Mouse (Mus musculus): ENCODE measurements around the gene Prdm13.

Prdm13 gene

DNA sequence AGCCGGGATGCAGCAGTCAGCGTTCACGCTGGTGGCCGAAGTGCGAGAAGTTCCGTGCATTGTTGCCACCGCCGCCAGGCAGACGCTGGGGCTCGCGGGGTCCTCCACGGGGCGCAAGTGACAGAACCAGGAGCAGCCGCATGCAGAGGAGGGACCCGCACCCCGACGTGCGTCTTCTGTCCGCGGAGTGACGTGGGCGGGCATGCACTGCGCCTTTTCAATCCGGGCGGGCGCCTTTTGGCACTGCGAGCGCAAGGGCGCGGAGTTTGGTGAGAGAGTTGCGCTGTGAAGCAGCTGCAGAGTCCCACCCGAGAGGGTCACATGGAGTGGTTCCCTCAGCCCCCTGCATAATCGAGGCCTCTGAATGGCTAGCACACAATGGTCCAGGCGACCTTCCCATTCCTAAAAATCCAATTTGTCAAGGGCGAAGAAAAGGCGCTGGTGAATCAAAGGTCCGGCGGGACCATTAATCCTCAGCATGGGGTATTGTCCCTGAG lies at the start of gene Prdm13:
Prdm13 (minus strand) TSS at position 369 of the 497 bp plus-strand sequence.
- DNase-seq: no peak

DNA sequence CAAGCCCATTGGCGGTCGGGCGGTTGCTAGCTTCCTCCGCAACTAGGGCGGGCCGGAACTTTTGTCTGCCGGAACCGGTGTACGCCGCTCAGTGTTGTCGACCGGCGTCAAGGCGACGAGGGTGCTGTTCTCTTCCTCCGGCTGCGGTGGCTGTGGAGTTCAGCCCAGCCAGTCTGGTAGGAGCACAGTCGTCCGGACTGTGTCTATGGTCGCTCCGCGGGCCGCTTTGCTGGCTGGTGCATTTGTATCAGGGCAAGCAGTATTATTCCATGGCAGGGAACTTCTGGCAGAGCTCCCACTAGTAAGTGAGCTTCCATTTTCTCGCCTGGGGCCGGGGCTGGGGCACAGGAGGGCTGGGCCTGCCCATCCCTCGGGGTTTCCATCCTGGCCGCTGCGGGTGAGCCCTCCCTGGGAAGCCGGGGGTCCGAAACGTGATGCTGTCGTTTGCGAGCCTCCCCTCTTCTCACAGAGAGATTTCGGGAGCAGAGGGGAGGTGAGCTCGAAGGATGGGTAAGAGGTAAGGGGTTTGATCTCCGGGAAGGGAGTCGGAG lies 41.9 kb upstream of the Prdm13 start, which contains the start of gene Ccnc:
Ccnc (plus strand) TSS at position 87 of the 551 bp plus-strand sequence.
- DNase-seq: peak; percentile 95

DNA sequence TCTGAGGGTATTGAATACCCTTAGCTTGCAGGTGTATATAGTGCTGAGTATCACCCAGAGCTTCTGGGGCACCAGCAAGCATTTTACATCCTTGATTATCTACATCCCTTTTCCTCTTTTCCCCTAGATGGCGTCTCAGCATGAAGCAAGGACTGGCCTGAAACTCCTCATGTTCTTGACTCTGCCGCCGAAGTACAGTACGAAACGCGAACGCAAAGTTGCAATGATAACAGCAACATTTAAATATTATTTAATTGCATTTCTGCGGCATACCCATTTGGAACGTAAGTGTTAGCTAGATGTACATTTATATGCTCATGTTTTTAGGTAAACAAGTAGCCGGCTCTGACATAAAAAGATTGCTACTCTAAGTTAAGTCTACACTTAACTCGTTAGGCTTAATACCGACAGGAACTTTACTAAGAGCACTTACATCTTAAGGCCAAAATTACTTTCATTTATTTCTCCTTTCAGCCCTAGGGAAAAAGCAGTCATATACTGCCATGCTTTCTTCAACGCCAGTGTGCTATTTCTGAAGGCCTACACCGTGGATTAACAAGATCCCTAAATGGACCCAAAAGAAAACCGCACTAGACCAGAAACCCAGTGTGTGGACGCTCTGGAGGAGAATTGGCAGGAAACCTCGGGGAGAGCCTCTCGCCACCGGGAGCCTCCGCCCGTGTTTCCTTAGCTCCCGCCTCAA lies 41.3 kb upstream of the Prdm13 start:
- DNase-seq: peak; percentile 58

DNA sequence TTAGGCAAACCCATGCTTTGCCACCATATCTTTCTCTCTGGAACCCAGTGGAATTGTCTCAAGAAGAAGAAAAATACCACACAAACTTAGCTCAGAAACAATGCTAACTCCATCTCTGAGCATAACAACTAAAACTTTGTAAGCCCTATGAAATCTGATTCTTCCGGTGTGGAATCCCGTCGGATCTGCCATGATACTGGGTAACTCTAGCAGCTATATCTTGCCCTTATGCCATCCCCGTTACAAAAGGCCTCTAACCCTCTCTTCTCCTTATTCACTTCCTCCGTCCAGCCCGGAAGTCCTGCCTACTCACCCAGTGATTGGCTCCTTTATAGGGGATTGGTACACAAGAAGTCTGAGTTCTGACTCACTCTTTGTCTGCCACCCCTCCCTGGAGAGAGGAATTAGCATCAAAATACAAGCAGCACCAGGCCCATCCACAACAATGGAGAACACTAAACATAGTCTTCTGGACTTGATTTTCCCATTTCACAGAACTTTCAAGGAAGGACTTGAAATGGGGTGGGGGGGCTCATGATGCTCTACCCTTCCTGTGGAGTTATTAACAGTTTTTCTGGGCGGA lies 37.1 kb upstream of the Prdm13 start:
- DNase-seq: no peak

DNA sequence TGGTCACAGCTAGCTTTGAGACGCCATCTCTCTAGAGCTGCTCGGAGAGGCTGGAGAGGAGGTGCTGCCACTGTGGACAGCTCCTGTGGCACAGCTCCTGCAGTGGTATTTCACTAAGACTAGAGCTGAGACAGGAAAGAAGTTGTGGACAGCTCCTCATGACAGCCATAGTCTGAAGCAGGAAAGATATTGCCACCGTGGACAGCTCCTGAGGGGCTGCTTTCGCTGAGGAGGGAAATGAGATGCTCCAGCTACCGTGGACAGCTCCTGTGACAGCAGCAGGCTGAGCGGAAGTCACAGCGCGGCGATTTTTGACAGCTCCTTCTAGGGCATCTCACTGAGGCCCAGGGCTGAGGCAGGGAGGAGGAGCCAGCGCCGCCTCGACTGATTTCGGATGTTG lies 26.4 kb upstream of the Prdm13 start:
- DNase-seq: peak; percentile 94

DNA sequence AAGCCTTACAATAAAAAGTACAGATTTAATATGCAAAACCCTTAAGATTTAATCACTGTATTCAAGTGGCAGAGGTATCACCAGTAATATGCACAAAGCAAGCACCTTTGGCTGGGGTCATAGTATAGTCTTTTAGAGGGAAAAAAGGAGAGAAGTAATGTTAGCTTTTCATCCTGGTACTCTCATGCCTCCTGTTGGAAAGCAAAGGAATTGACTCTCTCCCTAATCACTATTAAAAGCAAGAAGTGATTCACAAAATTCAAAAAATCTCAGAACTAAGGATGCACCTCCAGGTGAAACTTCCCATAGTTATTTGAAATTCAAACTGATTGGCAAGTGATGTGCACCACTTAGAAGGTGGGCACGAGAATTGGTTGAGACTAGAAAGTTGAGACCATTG lies 19.3 kb upstream of the Prdm13 start:
- DNase-seq: no peak

DNA sequence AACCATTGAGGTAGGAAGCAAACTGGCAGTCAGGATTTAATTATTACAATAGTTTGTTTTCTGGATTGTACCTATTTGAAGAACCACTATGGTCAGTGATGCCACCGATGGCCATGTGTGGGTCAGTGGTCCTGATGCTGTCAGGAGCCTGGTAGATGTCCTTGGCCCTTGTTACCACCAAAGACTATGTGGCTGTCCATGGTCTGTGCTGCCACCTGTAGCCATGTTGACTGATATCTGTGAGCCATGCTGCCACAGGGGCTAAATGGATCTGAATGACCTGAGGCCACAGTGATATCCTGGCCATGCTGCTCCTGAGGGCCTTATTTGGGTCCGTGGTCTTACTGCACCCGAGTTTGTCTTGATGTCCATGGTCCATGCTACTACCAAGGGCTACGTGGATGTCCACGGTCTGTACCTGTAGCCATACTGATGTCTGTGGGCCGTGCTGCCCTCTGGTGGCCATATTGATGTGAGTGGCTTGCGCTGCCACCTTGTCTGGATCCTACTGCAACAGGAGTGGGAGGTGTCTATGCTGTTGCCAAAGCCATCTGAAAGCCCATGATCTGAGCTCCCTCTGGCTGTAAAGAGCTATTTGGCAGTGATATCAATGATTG lies 10.0 kb upstream of the Prdm13 start:
- peak; percentile 32 for DNase-seq

DNA sequence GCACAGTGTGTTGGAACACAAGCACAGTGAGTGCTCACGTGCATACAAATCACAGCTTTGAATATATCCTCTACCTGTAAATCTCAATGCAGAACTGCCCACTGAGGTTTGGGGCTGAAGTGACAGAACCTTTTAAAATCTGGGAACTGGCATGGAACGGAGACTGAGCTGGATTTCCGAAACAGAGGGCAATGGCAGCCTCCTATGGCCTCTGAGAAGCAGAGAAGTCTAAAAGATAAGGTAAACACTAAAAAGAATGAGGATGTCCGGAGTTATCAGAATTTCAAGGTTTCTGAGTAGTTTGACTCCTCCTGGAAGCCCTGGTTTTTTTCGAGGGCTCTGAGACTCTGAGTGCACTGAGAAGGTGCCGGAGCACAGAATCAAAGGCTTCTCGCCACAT lies 4.5 kb upstream of the Prdm13 start:
- DNase-seq: no peak

DNA sequence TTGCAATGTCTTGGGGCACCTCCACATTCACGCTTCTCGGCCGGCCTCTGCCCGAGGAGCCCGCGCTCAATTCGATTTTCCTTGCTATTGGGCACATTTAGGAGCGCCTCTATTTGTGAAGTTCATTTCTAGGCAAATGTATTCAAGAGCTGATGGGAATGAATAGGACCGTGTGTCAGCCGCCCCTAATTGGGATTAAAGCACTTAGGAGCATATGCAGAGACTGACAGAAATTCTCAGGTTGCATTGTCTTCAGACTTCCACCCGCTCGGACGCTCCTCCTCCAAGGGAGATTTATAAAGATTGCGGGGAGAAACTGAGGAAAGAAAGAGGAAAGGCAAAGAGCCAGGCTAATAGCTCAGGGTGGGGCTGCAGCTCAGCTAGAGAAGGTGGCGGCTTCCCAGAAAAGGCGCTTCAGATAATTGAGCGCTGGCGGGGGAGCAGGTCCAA lies 3.8 kb upstream of the Prdm13 start:
- no peak for DNase-seq

DNA sequence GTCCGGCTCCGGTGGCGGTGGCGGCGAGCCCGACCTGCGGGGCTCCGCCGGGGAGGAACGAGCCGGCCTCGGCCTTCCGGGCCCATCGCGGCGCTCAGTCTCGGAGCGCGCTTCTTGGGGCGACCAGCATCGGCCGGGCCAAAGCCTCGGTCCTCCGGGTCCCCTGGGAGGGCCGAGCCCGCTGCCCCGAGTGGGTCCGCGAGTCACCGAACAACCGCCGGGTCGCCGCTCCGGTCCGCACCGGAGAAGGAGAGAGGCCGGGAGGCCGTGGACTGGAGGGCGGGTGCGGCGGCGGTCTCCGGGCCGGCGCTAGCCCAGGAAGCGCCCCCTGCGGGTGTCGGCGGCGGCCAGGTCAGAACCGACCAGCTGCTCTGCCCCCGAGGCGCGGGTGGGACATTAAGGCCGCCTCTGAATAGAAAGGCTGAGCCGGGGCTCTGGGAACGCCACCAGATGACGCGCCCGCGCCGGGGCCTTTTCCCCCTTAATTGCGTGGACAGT lies 3.0 kb upstream of the Prdm13 start:
- DNase-seq: peak; percentile 6

DNA sequence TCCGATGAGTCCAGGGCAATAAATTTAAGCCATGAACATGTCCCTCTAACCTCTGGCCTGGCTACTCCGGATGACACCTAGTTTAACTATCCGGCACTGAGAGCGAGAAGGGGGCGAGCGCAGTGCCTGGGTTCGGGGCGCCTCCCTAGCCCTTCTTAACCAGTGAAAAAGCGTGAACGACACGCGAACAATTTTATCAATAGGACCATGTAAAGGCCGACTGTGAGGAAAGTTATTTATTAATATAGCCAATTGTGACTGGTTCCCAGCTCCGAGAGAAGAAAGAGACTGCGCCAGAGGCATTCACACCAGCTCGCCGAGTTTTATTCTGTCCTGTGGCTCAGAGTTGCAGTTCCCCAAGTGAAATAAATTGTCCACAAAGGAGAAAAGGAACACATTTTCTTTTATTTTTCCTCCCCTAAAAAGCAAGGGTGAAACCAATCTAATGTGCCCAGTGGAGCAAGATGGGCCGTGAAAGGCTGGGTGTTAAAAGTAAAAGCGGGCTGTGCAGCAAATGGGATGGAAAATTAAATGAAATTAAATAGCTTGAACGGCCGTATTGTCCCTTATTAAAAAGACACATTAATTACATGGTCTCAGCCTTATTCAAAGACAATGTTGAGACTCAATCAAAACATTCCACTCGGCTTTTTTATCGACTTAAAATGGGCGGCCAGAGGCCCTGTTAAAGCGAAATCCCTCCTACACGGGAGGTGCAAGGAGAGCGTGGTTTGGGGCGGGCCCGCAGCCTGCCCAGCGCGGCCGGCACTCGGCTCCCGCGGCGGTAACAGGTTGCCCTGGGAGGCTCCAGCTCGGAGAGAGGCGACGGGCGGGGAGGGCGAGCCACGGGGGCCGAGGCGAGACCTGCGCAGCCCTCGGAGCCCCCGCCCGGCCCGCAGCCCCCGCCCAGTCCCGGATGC lies 2.3 kb upstream of the Prdm13 start:
- no peak for DNase-seq

DNA sequence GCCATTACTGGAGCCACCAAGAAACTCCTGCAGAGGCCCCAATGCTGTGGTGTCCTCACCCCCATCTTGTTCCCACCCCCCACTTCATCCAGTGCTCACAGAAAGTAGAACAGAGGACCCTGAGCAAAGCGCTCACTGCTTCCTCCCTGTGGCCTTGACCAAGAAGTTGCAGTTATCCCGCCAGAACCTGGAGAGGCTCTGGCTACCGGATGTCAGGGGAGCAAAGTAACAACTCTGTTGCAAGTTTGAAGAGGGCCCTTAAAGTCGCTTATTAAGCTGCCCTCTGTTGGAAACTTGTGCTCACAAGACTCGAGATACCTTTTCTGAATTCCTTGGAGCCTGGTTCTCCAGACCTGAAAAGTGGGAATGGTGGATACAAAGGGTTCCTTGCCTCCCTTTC lies 1.2 kb upstream of the Prdm13 start:
- no peak for DNase-seq

DNA sequence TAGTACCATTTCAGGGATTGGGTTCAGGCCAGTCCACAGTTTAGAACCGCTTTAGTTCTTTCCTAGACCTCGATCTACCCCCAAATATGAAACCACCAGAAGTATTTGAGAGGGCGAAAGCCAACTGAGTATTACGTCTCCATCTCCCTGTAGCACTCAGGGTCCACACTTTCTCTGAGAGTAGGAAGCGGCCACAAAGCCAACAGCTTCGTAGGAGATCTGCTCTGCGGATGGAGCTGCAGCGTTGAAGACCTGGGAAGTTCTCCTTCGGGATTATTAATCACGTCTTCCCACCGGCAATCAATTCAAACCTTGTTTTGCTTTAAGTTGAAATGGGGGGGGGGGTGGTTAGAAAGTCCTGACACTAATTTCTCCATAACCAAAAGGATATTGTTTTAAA lies 653 bp upstream of the Prdm13 start:
- DNase-seq: no peak

DNA sequence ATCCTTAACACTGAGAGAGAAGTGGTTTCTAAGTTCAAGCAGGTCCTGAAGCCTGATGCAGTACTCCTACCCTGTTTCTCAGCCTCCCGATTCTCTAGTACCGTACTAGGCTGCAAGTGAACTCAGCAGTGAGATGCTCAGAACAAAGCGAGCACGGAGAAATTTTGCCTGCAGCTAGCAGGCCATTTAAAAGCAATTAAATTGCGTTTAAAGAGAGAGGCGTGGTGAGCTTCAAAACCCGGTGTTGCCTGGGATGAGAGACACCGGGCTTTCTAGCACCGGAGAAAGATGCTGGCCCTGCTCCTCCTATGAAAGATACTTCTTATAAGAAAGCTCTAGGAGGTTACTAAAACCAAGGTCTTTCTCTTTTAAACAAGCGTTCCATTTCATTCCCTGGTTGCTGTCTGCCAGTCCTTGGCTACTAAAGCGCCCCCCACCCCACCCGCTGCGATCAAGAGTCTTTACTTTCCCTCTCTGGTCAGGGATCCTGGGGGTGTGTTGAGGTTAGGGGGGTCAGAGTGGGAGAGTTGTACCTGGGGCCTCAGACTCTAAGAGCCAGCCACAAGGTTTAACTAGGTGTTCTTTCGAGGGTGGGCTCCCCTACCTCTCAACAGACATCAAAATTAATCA lies 1.3 kb downstream of the Prdm13 start:
- no peak for DNase-seq

DNA sequence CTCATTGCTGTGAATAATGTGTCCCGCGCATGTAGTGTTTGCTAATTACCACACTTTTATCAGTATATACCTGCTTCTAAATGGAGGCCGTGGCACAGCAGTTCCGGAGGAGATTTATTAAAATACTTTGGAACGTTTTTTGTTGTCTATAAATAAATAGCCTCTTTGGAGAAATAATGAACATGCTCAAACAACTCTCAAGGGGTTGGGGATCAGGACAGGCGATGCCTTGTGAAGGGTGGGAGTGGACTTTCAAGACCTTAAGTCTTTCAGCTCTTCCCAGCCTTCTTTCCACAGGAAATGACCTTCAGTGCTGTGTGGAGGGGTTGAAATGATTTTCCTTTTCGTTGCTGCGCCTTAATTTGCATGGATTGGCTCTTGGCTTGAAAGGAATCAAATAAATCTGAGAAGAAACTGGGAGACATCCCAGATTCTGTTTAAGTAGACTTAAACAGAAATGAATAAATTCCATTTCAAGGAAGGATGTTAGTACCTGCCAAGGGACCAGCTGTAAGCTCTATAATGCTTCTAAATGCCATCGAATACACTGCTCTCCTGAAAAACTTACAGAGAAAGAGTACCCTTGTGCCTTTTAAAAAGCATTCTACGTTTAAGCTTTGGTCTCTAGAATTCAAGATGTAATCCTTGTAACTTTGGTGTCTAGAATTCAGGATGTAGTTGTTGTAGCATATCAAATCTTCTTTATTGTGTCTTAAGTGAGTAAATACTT lies 3.2 kb downstream of the Prdm13 start:
- DNase-seq: no peak

DNA sequence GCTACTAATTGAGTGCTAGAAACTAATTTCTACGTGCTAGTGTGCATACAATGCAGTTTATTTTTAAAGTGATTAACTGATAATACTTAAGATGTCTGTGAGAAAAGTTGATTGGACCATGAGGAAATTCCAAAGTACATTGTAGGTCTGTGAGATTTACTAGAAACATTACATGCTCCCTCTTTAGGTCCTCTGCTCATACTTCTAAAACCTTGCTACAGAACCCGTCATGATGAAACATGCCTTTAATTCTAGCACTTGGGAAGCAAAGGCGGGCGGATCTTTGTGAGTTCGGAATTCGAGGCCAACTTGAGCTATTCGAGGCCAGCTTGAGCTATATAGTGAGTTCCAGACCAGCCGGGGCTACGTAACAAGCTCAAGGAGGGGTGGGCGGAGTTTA lies 4.8 kb downstream of the Prdm13 start:
- DNase-seq: no peak

DNA sequence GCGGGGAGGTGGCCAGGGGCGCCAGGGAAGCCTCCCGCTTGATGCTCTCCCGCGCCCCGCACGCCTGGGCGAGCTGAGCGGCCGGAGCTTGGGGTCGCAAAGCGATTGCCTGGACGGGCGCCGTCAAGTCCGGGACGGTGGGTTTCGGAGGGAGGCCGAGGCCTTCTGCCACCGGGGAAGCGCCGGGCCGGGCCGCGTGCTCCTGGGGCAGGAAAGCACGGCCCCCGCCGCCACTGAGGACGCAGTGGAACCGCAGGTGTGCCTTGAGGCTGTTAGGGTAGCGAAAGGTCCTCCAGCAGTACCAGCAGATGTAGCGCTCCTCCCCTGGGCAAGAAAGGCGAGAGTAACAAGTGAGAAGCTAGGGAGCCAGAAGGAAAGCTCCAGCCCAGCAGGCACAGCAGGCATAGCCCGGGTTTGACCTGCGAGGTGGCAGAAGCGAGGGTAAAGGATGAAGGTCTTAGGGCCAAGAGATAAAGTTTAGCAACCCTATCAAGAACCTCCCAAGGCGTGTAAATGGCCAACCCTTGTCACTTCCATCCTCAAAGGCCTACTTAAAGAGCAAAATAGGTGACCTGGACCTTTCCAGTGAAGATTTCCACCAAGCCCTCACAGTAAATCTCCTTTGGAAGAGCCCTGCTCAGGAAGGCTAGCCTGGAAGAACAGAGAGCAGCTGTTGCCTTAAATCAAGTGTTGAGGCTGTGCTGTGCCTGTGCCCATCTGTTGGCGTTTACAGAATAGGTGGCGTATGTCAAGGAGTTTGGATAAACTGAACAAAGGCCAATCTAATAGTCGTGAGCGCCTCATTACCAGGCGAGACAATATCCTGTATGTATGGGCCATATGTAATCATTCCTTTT lies 5.9 kb downstream of the Prdm13 start:
- DNase-seq: no peak

DNA sequence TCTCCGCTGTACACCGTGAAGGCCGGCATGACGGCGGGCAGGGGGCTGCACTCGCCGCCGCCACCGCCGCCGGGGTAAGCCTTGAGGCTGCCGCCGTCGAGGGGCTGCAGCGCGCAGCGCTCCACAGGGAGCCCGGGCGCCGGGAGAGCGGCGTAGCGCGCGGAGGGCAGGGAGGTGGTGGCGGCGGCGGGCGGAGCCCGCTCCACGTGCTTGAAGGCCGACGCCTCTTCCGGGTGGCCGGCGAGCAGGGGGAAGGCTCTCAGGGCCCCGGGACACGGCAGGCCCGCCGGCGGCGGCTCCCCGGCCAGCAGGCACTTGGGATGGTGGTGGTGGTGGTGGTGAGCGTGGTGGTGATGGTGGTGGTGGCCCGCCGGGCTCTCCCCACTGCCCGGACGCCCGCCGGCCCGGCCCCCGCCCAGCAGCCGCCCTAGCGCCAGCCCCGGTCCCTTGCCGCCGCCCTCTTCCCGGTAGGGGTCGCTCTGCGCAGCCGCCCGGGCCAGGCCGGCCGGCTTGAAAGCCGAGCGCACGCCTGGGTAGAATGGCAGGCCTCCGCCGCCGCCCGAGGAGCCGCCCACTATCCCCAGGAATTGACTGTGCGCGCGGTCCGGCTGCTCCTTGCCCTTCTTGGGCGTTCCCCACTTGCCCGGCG lies 6.7 kb downstream of the Prdm13 start:
- DNase-seq: peak; percentile 9

DNA sequence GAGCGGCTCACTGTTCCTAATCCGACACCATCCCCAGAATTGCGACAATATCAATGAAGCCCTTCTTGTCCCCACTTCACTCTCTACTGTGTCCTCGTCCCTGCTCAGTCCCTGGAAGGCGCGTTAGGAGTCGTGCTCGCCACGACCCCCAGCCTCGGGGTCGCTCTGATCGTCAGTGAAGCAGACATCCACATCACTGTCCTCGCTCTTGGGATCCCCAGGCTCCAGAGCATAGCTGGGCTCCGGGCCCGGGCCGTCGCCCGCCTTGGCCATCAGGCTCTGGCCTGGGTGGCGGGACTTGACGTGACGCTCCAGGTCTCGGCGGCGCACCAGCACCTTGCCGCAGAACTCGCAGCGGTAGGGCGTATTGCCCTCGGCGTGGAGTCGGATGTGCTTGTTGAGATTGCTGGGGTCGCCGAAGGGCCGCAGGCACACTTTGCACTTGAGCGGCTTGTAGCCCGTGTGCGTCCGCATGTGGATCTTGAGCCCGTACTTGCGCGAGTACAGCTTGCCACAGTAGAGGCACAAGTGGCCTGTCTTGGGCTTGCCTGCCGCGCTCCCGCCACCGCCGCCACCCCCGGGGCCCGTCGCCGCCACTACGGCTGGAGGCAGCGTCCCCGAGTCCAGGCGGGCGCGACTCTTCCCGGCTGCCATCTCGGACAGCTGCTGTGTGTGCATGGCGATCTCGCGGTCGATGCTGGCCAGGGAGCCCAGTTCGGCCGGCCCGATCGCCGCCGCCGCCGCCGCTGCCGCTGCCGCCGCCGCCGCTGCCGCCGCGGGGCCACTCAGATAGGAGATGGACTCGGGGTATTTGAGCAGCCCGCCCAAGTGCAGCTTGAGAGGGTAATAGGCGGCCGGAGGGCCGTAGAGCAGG lies 7.4 kb downstream of the Prdm13 start:
- DNase-seq: no peak

Data from lung, postnatal 10 days (tissue).